Mouse (Mus musculus): ENCODE data around the gene Gm20870. TPM values are rescaled to one million over a fixed set of nuclear protein-coding genes. Genes with fewer than 3 reads are reported as not detected.

Gene Gm20870
- not detected for total RNA-seq (2023)

DNA sequence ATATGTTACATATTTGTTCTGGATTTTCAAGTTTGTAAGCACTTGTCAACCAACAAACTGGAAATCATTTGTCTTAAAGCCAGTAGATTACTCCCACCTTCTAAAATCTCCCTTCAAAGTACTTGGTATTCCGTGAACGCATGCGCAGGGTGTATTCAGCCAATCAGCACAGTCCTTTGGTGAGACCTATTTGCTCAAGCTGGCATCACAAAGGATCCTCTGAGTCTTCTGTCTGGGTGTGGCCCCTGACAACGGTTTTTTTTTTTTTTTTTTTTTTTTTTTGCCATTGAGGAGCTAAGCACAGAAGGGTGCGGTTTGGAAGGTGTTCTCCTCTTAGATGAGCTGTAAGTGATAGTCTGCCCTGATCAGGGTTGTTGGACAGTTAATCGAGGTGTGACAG lies at the start of gene Gm20870:
Gene Gm20870, plus strand, starts transcription at position 301 of the 400 bp plus-strand sequence.

Other genes with a start within 250 kb of the Gm20870 start
- gene Gm20869, start 222.6 kb upstream of the Gm20870 start, total RNA-seq (2023): not detected